Mouse (Mus musculus): Measurements from ENCODE around the gene Isca1. TPM values are rescaled to one million over a fixed set of nuclear protein-coding genes. Genes with fewer than 3 reads are reported as not detected.
"Not testable (repeated sequence)": the region's sequence is repeated elsewhere in the genome, so short reads cannot be mapped to it uniquely, and the experiment has no call there.

Isca1 gene
- polyA plus RNA-seq, 1 experiment = 171 TPM

- 89% methylated on average over 2 of the region's 2 CpGs for WGBS
- Histone ChIP-seq H3K27ac (ENCODE audit: insufficient read depth, low read depth, low read length) (no peak overlapping the region), H3K4me3 (ENCODE audit: insufficient read depth, low read depth, low read length) (no peak overlapping the region), H3K27me3 (replicated peaks; ENCODE audit: control insufficient read depth, insufficient read depth, low read length) (no peaks in the 10 kb centered on the region), H3K36me3 (ENCODE audit: control insufficient read depth, insufficient read depth, low read length) (no peaks in the 10 kb centered on the region), H3K4me1 (ENCODE audit: control insufficient read depth, insufficient read depth, low read length) (no peaks in the 10 kb centered on the region)
- TF ChIP-seq CTCF (conservative IDR thresholded peaks at IDR 0.05; ENCODE audit: insufficient read depth, insufficient read length, low read depth, low read length) (no peak), POLR2A (IDR thresholded peaks at IDR 0.05; ENCODE audit: low read depth, low read length) (no peak)
- DNase-seq = no peak
These were observed 31.2 kb downstream of the Isca1 start for GRCm38 (mm10) chr13:59738455-59738854.

DNA sequence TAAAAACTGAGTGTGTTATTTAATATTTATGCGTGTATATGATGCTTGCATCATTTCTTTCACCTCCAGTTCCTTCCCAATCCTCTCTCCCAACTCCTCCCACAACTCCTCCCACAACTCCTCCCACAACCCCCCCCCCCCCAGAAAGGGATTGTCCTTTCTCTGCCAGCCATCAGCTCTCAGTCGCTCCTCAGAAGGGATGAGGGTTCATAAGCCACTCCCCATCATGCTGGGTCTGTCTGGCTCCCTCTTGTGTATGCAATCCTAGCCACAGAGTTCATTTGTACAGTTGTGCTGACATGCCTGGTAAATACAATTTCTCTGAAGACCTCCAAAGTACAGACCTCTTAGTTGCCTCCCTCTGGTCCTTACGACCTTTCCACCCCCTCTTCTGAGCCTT lies 34.4 kb downstream of the Isca1 start:
- Histone ChIP-seq H3K27ac (ENCODE audit: insufficient read depth, low read depth, low read length) (no peak overlapping the region), H3K27me3 (replicated peaks; ENCODE audit: control insufficient read depth, insufficient read depth, low read length) (no peaks in the 10 kb centered on the region), H3K4me3 (ENCODE audit: insufficient read depth, low read depth, low read length) (no peak overlapping the region), H3K36me3 (ENCODE audit: control insufficient read depth, insufficient read depth, low read length) (no peaks in the 10 kb centered on the region), H3K4me1 (ENCODE audit: control insufficient read depth, insufficient read depth, low read length) (no peaks in the 10 kb centered on the region)
- no peak for TF ChIP-seq CTCF (conservative IDR thresholded peaks at IDR 0.05; ENCODE audit: insufficient read depth, insufficient read length, low read depth, low read length)
- no peak for TF ChIP-seq POLR2A (IDR thresholded peaks at IDR 0.05; ENCODE audit: low read depth, low read length)
- DNase-seq = no peak
- WGBS = 29% methylated on average over 3 of the region's 3 CpGs

- WGBS = 30% methylated on average over 6 of the region's 6 CpGs
- not testable (repeated sequence) for H3K27ac ChIP-seq (ENCODE audit: insufficient read depth, low read depth, low read length); H3K4me3 ChIP-seq (ENCODE audit: insufficient read depth, low read depth, low read length); H3K27me3 ChIP-seq (replicated peaks; ENCODE audit: control insufficient read depth, insufficient read depth, low read length); H3K4me1 ChIP-seq (ENCODE audit: control insufficient read depth, insufficient read depth, low read length); H3K36me3 ChIP-seq (ENCODE audit: control insufficient read depth, insufficient read depth, low read length)
- DNase-seq = peak; percentile 19
These were observed 35.3 kb downstream of the Isca1 start for GRCm38 (mm10) chr13:59734347-59734746.

GRCm38 (mm10) chr13:59733936-59734335 lies 35.7 kb downstream of the Isca1 start:
- WGBS = 79% methylated on average over 4 of the region's 4 CpGs
- no peak overlapping the region for H3K27ac ChIP-seq (ENCODE audit: insufficient read depth, low read depth, low read length)
- TF ChIP-seq CTCF (conservative IDR thresholded peaks at IDR 0.05; ENCODE audit: insufficient read depth, insufficient read length, low read depth, low read length) (no peak), POLR2A (IDR thresholded peaks at IDR 0.05; ENCODE audit: low read depth, low read length) (no peak)
- H3K27me3 ChIP-seq (replicated peaks; ENCODE audit: control insufficient read depth, insufficient read depth, low read length) = no peaks in the 10 kb centered on the region
- no peaks in the 10 kb centered on the region for H3K36me3 ChIP-seq (ENCODE audit: control insufficient read depth, insufficient read depth, low read length)
- H3K4me1 ChIP-seq (ENCODE audit: control insufficient read depth, insufficient read depth, low read length) = no peaks in the 10 kb centered on the region
- H3K4me3 ChIP-seq (ENCODE audit: insufficient read depth, low read depth, low read length) = no peak overlapping the region
- no peak for DNase-seq

DNA sequence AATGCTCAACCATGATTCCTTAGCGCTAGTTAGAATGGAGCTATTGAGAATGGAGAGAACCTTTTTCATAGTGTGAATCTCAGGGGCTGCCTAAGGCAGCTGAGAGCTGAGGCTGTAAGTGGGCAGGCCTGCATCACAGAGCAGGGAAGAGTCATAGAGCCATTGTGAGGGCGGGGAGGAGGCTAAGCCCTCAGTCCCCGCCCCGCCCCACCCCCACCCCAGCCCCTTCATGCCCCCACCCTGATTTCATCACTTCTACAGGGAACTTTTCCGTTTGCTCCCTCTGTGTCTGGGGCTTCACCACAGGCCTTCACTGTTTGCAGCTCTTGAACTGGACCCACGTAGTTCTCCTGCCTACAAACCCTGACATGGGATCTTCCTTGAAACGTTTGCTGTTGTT lies 38.0 kb downstream of the Isca1 start, which contains the start of gene Spata31d1d:
Spata31d1d (minus strand) TSS at position 101 of the 400 bp plus-strand sequence.
- Histone ChIP-seq H3K27ac (ENCODE audit: insufficient read depth, low read depth, low read length) (no peak within 1 kb of the TSS), H3K4me3 (ENCODE audit: insufficient read depth, low read depth, low read length) (no peak within 1 kb of the TSS), H3K4me1 (ENCODE audit: control insufficient read depth, insufficient read depth, low read length) (no peaks in the 10 kb centered on the region), H3K36me3 (ENCODE audit: control insufficient read depth, insufficient read depth, low read length) (no peaks in the 10 kb centered on the region), H3K27me3 (replicated peaks; ENCODE audit: control insufficient read depth, insufficient read depth, low read length) (no peaks in the 10 kb centered on the region)
- 59% methylated on average over 7 of the region's 7 CpGs for WGBS
- DNase-seq = no peak
- TF ChIP-seq POLR2A (IDR thresholded peaks at IDR 0.05; ENCODE audit: low read depth, low read length) (no peak), CTCF (conservative IDR thresholded peaks at IDR 0.05; ENCODE audit: insufficient read depth, insufficient read length, low read depth, low read length) (no peak)

DNA sequence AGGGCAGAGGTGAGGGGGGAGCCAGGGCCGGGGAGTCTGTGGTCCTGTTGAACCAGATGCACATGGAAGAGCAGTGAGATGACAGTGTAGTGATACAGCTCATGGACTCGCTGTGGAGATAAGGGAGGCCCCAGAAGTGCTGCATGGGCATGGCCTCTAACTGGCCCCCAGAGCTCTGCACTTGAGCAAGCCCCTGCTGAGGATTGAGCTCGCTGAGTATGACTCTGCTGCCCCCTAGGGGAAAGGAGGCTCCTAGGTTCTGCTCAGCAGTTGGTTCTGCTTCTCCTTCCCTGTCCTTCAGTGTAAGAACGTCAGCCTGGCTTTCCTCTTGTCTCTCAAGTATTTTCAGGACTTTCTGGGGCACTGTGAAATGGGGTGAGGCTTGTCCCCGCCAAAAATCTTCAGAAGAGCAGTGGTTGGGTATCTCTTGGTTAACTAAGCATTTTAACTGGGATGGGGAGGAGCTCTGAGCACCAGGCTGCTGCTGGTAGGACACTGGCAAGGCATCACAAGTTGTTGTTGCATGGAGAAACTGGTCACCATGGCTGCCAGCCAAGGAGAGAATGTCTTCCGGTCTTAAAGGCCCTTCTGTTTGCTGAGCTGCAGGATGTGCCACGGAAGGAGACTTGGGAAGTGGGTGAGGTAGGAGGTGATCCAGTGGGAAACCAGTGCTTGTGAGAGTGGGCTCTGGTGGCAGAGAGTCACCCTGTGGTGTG lies 41.1 kb downstream of the Isca1 start:
- DNase-seq = peak; percentile 79
- Histone ChIP-seq H3K27me3 (replicated peaks; ENCODE audit: control insufficient read depth, insufficient read depth, low read length) (no peaks in the 10 kb centered on the region), H3K4me3 (ENCODE audit: insufficient read depth, low read depth, low read length) (no peak overlapping the region), H3K4me1 (ENCODE audit: control insufficient read depth, insufficient read depth, low read length) (no peaks in the 10 kb centered on the region), H3K36me3 (ENCODE audit: control insufficient read depth, insufficient read depth, low read length) (no peaks in the 10 kb centered on the region), H3K27ac (ENCODE audit: insufficient read depth, low read depth, low read length) (no peak overlapping the region)
- 26% methylated on average over 7 of the region's 7 CpGs for WGBS
- no peak for TF ChIP-seq POLR2A (IDR thresholded peaks at IDR 0.05; ENCODE audit: low read depth, low read length)
- peak; percentile 94 for TF ChIP-seq CTCF (conservative IDR thresholded peaks at IDR 0.05; ENCODE audit: insufficient read depth, insufficient read length, low read depth, low read length)

- 32% methylated on average over 29 of the region's 29 CpGs for WGBS
These were observed 43.3 kb downstream of the Isca1 start for GRCm38 (mm10) chr13:59726139-59726867.

GRCm38 (mm10) chr13:59722089-59722488 lies 47.5 kb downstream of the Isca1 start:
- H3K27ac ChIP-seq (ENCODE audit: insufficient read depth, low read depth, low read length); H3K27me3 ChIP-seq (replicated peaks; ENCODE audit: control insufficient read depth, insufficient read depth, low read length); H3K4me3 ChIP-seq (ENCODE audit: insufficient read depth, low read depth, low read length); DNase-seq; H3K36me3 ChIP-seq (ENCODE audit: control insufficient read depth, insufficient read depth, low read length); H3K4me1 ChIP-seq (ENCODE audit: control insufficient read depth, insufficient read depth, low read length): not testable (repeated sequence)
- 81% methylated on average over 1 of the region's 1 CpGs for WGBS

More at GRCm38 (mm10) chr13:59726139-59726867, 43.3 kb downstream of the Isca1 start:
- no peaks in the 10 kb centered on the region for H3K4me1 ChIP-seq (ENCODE audit: control insufficient read depth, insufficient read depth, low read length)
- H3K27ac ChIP-seq (ENCODE audit: insufficient read depth, low read depth, low read length) = no peak overlapping the region
- TF ChIP-seq CTCF (conservative IDR thresholded peaks at IDR 0.05; ENCODE audit: insufficient read depth, insufficient read length, low read depth, low read length) = no peak
- TF ChIP-seq POLR2A (IDR thresholded peaks at IDR 0.05; ENCODE audit: low read depth, low read length) = no peak
- no peak for DNase-seq
- no peaks in the 10 kb centered on the region for H3K36me3 ChIP-seq (ENCODE audit: control insufficient read depth, insufficient read depth, low read length)
- no peaks in the 10 kb centered on the region for H3K27me3 ChIP-seq (replicated peaks; ENCODE audit: control insufficient read depth, insufficient read depth, low read length)
- no peak overlapping the region for H3K4me3 ChIP-seq (ENCODE audit: insufficient read depth, low read depth, low read length)
